Mouse (Mus musculus) heart, adult 2 months (tissue): Measurements from ENCODE around the gene Myh7b.
A peak's percentile ranks its signal among the peaks of the same experiment; 100 is the strongest.

Experiments
- CTCF ChIP-seq: fragments of 200-600 bp; IDR thresholded peaks from 2 replicates; pipeline ENCODE4 v1.8.1; 2022; ENCODE audit warnings: antibody characterized with exemption, mild to moderate bottlenecking, moderate library complexity
- EP300 ChIP-seq: fragments of 200-500 bp; IDR thresholded peaks from 2 replicates; pipeline ENCODE4 v1.6.1; 2011; ENCODE audit warnings: low read depth, low read length, control low read depth; ENCODE audit not compliant: insufficient read depth
- POLR2A ChIP-seq: fragments of 200-500 bp; IDR thresholded peaks from 2 replicates; pipeline ENCODE4 v1.6.1; 2011; ENCODE audit warnings: mild to moderate bottlenecking, low read depth, low read length, control low read depth; ENCODE audit not compliant: insufficient read depth

- TF ChIP-seq CTCF (peak; percentile 66), EP300 (no peak), POLR2A (no peak)
Measured at GRCm38 (mm10) chr2:155606360-155606759, 4.7 kb upstream of the Myh7b start.
